Mouse (Mus musculus): Measurements from ENCODE around the gene Esyt2. TPM values are rescaled to one million over a fixed set of nuclear protein-coding genes. Genes with fewer than 3 reads are reported as not detected.

Gene Esyt2
- polyA plus RNA-seq, 1 experiment, result 16.1 TPM

DNA sequence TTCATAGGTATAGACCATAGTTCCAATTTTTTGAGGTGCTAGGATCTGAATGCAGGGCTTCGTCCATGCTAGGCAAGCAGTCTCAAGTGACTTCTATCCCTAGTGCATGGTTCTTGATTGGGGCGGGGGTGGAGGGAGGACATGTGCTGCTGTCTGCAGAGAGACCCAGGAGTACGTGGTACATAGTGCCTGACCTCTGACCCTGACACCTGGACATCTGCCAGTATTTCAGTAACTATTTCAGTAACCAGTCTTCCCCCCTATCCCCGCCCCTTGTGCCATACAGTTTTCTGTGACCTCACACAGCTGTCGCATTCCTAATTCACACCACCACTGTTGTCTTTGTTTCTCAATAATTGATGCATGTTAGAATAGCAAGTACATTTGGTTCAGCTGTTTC is 71.4 kb downstream of the Esyt2 start:
- no peak for TF ChIP-seq MYOG (IDR thresholded peaks at IDR 0.05; ENCODE audit: control insufficient read depth in 1 of 3, insufficient read depth in 1 of 3, insufficient read length in 2 of 3, low read depth in 2 of 3)
- TF ChIP-seq MYOD1 (IDR thresholded peaks at IDR 0.05; ENCODE audit: control insufficient read depth in 1 of 3, insufficient read length in 2 of 3, low read depth in 2 of 3), result no peak
- TF ChIP-seq SRF (IDR thresholded peaks at IDR 0.05; ENCODE audit: control insufficient read depth, insufficient read length, low read depth), result no peak
- no peak for TF ChIP-seq TCF3 (IDR thresholded peaks at IDR 0.05; ENCODE audit: insufficient read length, low read depth)
- TF ChIP-seq POLR2A (IDR thresholded peaks at IDR 0.05; ENCODE audit: insufficient read length, low read depth), result no peak
- TF ChIP-seq MAX (IDR thresholded peaks at IDR 0.05; ENCODE audit: low read depth), result no peak
- no peaks in the 10 kb centered on the region for H3K27me3 ChIP-seq (ENCODE audit: control insufficient read depth, insufficient read depth, insufficient read length)
- no peaks in the 10 kb centered on the region for H3K79me2 ChIP-seq (ENCODE audit: control insufficient read depth, insufficient read depth)
- no peak overlapping the region for H3K4me3 ChIP-seq
- H3ac ChIP-seq (ENCODE audit: control insufficient read depth, insufficient read length), result no peak overlapping the region
- H3K4me2 ChIP-seq (ENCODE audit: low read depth), result no peak overlapping the region
- H3K36me3 ChIP-seq (ENCODE audit: control insufficient read depth, insufficient read depth), result peaks cover 22% of the 10 kb centered on the region

DNA sequence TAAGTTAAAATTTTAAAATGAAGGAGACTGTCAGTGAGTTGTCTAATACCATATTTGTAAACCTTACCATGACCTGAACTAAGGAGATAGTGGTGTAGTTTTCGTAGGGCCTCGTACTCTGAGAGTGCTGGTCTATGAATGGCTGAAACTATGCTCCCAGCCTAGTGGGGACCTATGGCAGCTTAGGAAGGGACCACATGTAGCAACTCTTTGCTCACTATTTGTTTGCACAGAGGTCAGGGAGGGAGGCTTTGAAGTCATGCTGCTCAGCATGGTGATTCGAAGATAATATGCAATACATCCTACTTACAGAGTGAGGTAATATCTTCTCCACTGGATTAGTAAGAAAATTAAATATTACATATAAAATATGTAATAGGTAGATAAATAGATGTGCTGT is 73.7 kb downstream of the Esyt2 start:
- no peaks in the 10 kb centered on the region for H3K27me3 ChIP-seq (ENCODE audit: control insufficient read depth, insufficient read depth, insufficient read length)

DNA sequence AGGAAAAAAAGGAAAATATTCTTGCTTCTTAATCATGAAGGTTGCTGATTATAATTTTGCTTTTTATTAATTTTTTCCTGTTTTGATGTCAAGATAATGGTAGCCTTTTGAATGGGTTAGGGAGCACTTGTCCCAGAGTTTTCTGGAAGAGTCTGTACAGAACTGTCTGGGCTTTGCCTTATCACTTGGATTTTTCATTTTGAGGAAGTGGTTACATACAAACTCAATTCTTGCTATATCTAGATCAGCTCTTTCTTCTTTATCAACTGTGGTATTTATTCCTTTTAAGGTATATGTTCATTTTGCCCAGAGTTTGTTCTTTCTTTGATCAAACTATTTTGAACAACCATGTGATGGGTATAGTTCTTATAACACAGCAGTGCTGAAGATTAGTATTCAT is 81.1 kb downstream of the Esyt2 start:
- Histone ChIP-seq H3K4me3 (no peak overlapping the region), H3K36me3 (ENCODE audit: control insufficient read depth, insufficient read depth) (peaks cover 29% of the 10 kb centered on the region), H3K79me2 (ENCODE audit: control insufficient read depth, insufficient read depth) (no peaks in the 10 kb centered on the region), H3K27me3 (ENCODE audit: control insufficient read depth, insufficient read depth, insufficient read length) (no peaks in the 10 kb centered on the region), H3ac (ENCODE audit: control insufficient read depth, insufficient read length) (no peak overlapping the region), H3K4me2 (ENCODE audit: low read depth) (no peak overlapping the region)
- TF ChIP-seq POLR2A (IDR thresholded peaks at IDR 0.05; ENCODE audit: insufficient read length, low read depth) (no peak), MYOG (IDR thresholded peaks at IDR 0.05; ENCODE audit: control insufficient read depth in 1 of 3, insufficient read depth in 1 of 3, insufficient read length in 2 of 3, low read depth in 2 of 3) (no peak), CEBPB (IDR thresholded peaks at IDR 0.05; ENCODE audit: insufficient read depth, poor library complexity, severe bottlenecking) (no peak), REST (IDR thresholded peaks at IDR 0.05; ENCODE audit: insufficient read depth, insufficient read length) (no peak)

More for the DNA sequence above, 73.7 kb downstream of the Esyt2 start:
- TF ChIP-seq POLR2A (IDR thresholded peaks at IDR 0.05; ENCODE audit: insufficient read length, low read depth), result no peak
- TF ChIP-seq E2F4 (IDR thresholded peaks at IDR 0.05; ENCODE audit: insufficient read depth), result no peak
- TF ChIP-seq CEBPB (IDR thresholded peaks at IDR 0.05; ENCODE audit: insufficient read depth, poor library complexity, severe bottlenecking), result no peak
- TF ChIP-seq SRF (IDR thresholded peaks at IDR 0.05; ENCODE audit: control insufficient read depth, insufficient read length, low read depth), result no peak
- TF ChIP-seq MYOG (IDR thresholded peaks at IDR 0.05; ENCODE audit: control insufficient read depth in 1 of 3, insufficient read depth in 1 of 3, insufficient read length in 2 of 3, low read depth in 2 of 3), result no peak
- TF ChIP-seq POLR2AphosphoS2 (IDR thresholded peaks at IDR 0.05; ENCODE audit: insufficient read length, low read depth), result no peak
- TF ChIP-seq MAX (IDR thresholded peaks at IDR 0.05; ENCODE audit: low read depth), result no peak
- no peak for TF ChIP-seq TCF3 (IDR thresholded peaks at IDR 0.05; ENCODE audit: insufficient read length, low read depth)
- TF ChIP-seq TCF12 (IDR thresholded peaks at IDR 0.05; ENCODE audit: insufficient read depth, poor library complexity, severe bottlenecking), result no peak
- TF ChIP-seq USF1 (IDR thresholded peaks at IDR 0.05; ENCODE audit: low read depth), result no peak
- no peak for TF ChIP-seq REST (IDR thresholded peaks at IDR 0.05; ENCODE audit: insufficient read depth, insufficient read length)
- TF ChIP-seq MYOD1 (IDR thresholded peaks at IDR 0.05; ENCODE audit: control insufficient read depth in 1 of 3, insufficient read length in 2 of 3, low read depth in 2 of 3), result no peak
- Histone ChIP-seq H3K79me2 (ENCODE audit: control insufficient read depth, insufficient read depth) (no peaks in the 10 kb centered on the region), H3K4me3 (no peak overlapping the region), H3ac (ENCODE audit: control insufficient read depth, insufficient read length) (no peak overlapping the region), H3K4me2 (ENCODE audit: low read depth) (no peak overlapping the region), H3K36me3 (ENCODE audit: control insufficient read depth, insufficient read depth) (peaks cover 33% of the 10 kb centered on the region)

DNA sequence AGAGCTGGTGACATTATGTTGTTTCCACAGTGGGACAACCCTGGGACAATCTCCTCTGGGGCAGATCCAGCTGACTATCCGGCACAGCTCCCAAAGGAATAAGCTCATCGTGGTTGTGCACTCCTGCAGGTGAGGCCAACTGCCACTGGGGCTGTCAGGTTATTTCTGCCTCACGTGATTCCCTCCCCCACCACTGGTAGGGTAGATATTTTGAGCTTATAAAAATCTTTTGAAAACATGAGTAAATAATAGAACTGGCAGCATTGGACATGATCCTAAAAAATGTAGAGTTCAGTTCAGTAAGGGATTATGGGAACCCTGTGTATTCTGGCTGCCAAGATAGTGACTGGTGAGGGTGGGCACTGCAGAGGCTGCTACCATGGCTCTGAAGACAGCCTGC is 85.9 kb downstream of the Esyt2 start:
- Histone ChIP-seq H3K36me3 (ENCODE audit: control insufficient read depth, insufficient read depth) (peaks cover 47% of the 10 kb centered on the region), H3K27me3 (ENCODE audit: control insufficient read depth, insufficient read depth, insufficient read length) (no peaks in the 10 kb centered on the region), H3K4me3 (no peak overlapping the region), H3K79me2 (ENCODE audit: control insufficient read depth, insufficient read depth) (no peaks in the 10 kb centered on the region), H3ac (ENCODE audit: control insufficient read depth, insufficient read length) (no peak overlapping the region), H3K4me2 (ENCODE audit: low read depth) (no peak overlapping the region)
- TF ChIP-seq POLR2AphosphoS2 (IDR thresholded peaks at IDR 0.05; ENCODE audit: insufficient read length, low read depth) (no peak), MYOG (IDR thresholded peaks at IDR 0.05; ENCODE audit: control insufficient read depth in 1 of 3, insufficient read depth in 1 of 3, insufficient read length in 2 of 3, low read depth in 2 of 3) (no peak)

DNA sequence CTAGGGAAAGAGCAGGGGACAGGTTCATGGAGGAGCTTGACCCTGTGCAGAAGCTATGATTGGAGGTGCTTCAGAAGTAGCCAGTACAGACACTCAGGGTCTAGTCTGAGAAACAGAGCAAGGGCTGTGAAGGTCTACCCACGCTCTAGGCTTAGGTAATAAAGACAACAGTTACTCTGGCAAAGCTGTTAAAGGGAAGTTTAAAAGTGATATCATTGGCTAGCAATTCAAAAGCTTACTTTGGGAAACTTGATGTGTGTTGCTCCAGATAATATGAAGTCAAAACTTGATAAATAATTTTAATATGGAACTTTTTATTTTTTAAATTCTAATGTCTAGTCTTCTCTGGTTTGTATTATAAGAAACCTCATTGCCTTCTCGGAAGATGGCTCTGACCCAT is 86.3 kb downstream of the Esyt2 start:
- Histone ChIP-seq H3K79me2 (ENCODE audit: control insufficient read depth, insufficient read depth) (no peaks in the 10 kb centered on the region), H3K27me3 (ENCODE audit: control insufficient read depth, insufficient read depth, insufficient read length) (no peaks in the 10 kb centered on the region), H3K4me2 (ENCODE audit: low read depth) (no peak overlapping the region), H3ac (ENCODE audit: control insufficient read depth, insufficient read length) (no peak overlapping the region), H3K36me3 (ENCODE audit: control insufficient read depth, insufficient read depth) (peaks cover 47% of the 10 kb centered on the region), H3K4me3 (no peak overlapping the region)
- TF ChIP-seq CEBPB (IDR thresholded peaks at IDR 0.05; ENCODE audit: insufficient read depth, poor library complexity, severe bottlenecking) (no peak), MYOD1 (IDR thresholded peaks at IDR 0.05; ENCODE audit: control insufficient read depth in 1 of 3, insufficient read length in 2 of 3, low read depth in 2 of 3) (no peak), E2F4 (IDR thresholded peaks at IDR 0.05; ENCODE audit: insufficient read depth) (no peak)

DNA sequence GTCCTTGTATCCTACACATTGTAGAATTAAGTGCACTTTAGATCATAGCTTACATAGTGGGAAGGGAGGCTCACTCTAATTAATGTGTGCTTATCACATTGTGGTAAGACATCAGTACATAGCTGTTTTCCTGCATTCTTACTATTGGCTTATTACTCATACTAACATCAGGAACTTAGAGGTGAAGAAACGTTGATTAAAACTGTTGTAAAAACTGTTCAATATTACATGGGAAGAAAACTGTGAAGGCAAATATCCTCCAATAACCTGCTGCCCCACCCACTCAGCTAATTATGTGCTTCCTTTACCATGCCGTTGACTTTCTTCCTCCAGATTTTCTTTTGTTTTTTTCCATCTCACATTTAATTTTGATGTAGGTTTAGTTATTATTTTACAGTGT is 87.9 kb downstream of the Esyt2 start:
- Histone ChIP-seq H3K36me3 (ENCODE audit: control insufficient read depth, insufficient read depth) (peaks cover 46% of the 10 kb centered on the region), H3K4me2 (ENCODE audit: low read depth) (no peak overlapping the region), H3K27me3 (ENCODE audit: control insufficient read depth, insufficient read depth, insufficient read length) (no peaks in the 10 kb centered on the region), H3ac (ENCODE audit: control insufficient read depth, insufficient read length) (no peak overlapping the region), H3K79me2 (ENCODE audit: control insufficient read depth, insufficient read depth) (no peaks in the 10 kb centered on the region), H3K4me3 (no peak overlapping the region)
- TF ChIP-seq POLR2AphosphoS2 (IDR thresholded peaks at IDR 0.05; ENCODE audit: insufficient read length, low read depth), result no peak
- TF ChIP-seq MAX (IDR thresholded peaks at IDR 0.05; ENCODE audit: low read depth), result no peak
- no peak for TF ChIP-seq MYOD1 (IDR thresholded peaks at IDR 0.05; ENCODE audit: control insufficient read depth in 1 of 3, insufficient read length in 2 of 3, low read depth in 2 of 3)
- no peak for TF ChIP-seq SRF (IDR thresholded peaks at IDR 0.05; ENCODE audit: control insufficient read depth, insufficient read length, low read depth)
- TF ChIP-seq REST (IDR thresholded peaks at IDR 0.05; ENCODE audit: insufficient read depth, insufficient read length), result no peak
- TF ChIP-seq TCF12 (IDR thresholded peaks at IDR 0.05; ENCODE audit: insufficient read depth, poor library complexity, severe bottlenecking), result no peak
- TF ChIP-seq POLR2A (IDR thresholded peaks at IDR 0.05; ENCODE audit: insufficient read length, low read depth), result no peak
- no peak for TF ChIP-seq MYOG (IDR thresholded peaks at IDR 0.05; ENCODE audit: control insufficient read depth in 1 of 3, insufficient read depth in 1 of 3, insufficient read length in 2 of 3, low read depth in 2 of 3)

Data from myocyte (in vitro differentiated cells).